Mouse (Mus musculus) midbrain, embryonic 10.5 days (tissue): ENCODE results near the gene C2cd2. TPM values are rescaled to one million over a fixed set of nuclear protein-coding genes. Genes with fewer than 3 reads are reported as not detected.
A peak's percentile ranks its signal among the peaks of the same experiment; 100 is the strongest.

Experiments
- DNase-seq: peaks from one replicate; pipeline ENCODE4 v3.0.0-alpha.2; 2017; ENCODE audit warnings: low spot score
- H3K27ac ChIP-seq: fragments of 300-500 bp; sonication (generic); replicated peaks from 2 replicates; pipeline ENCODE4 v1.5.1; 2016; ENCODE audit warnings: mild to moderate bottlenecking
- H3K27me3 ChIP-seq: fragments of 300-500 bp; sonication (generic); 2 replicates; pipeline ENCODE4 v1.6.1; 2016; ENCODE audit warnings: low read depth, mild to moderate bottlenecking; ENCODE audit not compliant: poor library complexity, severe bottlenecking
- H3K36me3 ChIP-seq: fragments of 300-500 bp; sonication (generic); 2 replicates; pipeline ENCODE4 v1.6.1; 2016; ENCODE audit warnings: mild to moderate bottlenecking, moderate library complexity
- H3K4me1 ChIP-seq: fragments of 300-500 bp; sonication (generic); 2 replicates; pipeline ENCODE4 v1.6.1; 2016
- H3K4me3 ChIP-seq: fragments of 300-500 bp; sonication (generic); 2 replicates; pipeline ENCODE4 v1.5.1; 2016; ENCODE audit warnings: mild to moderate bottlenecking, moderate library complexity
- H3K9me3 ChIP-seq: fragments of 300-500 bp; sonication (generic); replicated peaks from 2 replicates; pipeline ENCODE4 v1.6.1; 2016; ENCODE audit warnings: mild to moderate bottlenecking
- WGBS: fragments of 180-500 bp; shearing (Covaris S2); methylation state at CpG from one replicate; pipeline ENCODE4 v1.1.7; 2016; 5-methylcytosine and 5-hydroxymethylcytosine counted together
- polyA plus RNA-seq: library from polyadenylated mRNA; unstranded; fragments of >200 nt; fragmentation: Nextera tagmentation; extraction: Ambion mirVana; gene quantifications from 2 replicates; pipeline ENCODE4 v1.2.1, GENCODE M21; 2016

The C2cd2 gene
- polyA plus RNA-seq, 1 experiment from 2014 or later = 15.8 TPM

DNA sequence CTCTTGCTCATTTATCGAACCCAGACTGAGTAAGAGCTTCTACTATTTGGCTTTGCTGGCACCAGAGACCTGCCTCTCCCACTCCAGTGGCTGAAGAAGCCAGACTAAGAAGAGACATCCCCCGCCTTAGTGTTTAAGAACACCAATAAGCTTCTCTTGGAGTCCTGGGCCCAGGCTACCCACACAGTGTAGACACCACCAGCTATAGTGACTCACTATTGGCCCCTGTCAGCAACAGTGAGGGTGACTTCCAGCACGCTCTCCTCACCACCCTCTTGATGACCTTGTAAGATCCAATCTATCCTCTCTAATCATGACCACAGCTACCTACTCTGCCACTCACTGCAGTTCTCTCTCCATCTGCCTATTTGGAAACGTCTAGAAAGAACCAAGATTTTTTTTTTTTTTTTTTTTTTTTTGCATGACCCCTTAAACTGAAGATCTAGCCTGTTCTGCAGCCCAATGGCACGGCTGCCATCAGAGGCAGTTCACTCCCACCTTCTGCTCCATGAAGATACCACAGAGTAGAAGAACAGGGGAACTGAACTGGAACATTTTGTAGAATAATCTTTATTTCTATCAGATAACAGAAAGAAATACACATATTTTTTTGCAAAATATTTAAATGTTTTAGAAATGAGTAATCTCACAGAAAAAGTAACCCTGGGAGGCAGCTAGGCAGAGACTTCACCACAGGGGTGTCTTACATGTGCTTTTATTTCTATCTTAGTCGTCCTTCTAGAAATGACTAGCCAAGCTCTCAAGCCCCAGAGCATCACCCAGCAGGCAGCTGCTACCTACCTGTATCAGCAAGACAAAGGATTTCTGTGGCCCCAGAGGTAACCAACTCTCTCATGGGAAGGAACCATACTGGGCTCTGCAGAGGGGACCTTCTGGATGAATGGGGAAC is 93.0 kb downstream of the C2cd2 start:
- WGBS = 80% methylated on average over 6 of the region's 6 CpGs
- Histone ChIP-seq H3K4me3 (no peak overlapping the region), H3K27ac (no peak overlapping the region), H3K36me3 (peaks cover 33% of the 10 kb centered on the region), H3K9me3 (no peaks in the 10 kb centered on the region), H3K4me1 (no peaks in the 10 kb centered on the region), H3K27me3 (no peaks in the 10 kb centered on the region)
- no peak for DNase-seq

DNA sequence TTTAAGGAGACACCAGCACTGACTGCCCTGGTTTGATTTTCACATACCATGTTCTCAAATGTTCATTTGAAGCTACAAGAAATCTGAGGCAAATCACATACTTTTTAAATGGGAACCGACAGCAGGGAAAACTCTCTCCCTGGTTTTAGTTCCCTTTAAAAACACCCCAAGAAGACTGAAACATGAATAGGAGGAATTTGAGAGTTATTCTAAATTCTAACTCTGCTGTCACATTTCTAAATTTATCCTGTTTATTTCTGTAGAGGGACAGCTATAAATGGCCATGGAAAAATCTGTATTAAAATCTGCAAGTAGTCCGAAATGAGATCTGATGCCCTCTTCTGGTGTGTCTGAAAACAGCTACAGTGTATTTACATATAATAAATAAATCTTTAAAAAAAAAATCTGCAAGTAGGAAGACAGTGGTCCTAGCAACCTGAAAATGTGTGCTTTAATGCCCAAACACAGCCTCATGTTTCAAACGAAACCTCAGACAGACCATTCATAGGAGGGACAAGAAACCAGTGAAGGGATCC is 98.4 kb downstream of the C2cd2 start:
- Histone ChIP-seq H3K27me3 (no peaks in the 10 kb centered on the region), H3K4me1 (no peaks in the 10 kb centered on the region), H3K27ac (no peak overlapping the region), H3K36me3 (peaks cover 21% of the 10 kb centered on the region), H3K9me3 (no peaks in the 10 kb centered on the region), H3K4me3 (no peak overlapping the region)
- 92% methylated on average over 3 of the region's 3 CpGs for WGBS
- no peak for DNase-seq

DNA sequence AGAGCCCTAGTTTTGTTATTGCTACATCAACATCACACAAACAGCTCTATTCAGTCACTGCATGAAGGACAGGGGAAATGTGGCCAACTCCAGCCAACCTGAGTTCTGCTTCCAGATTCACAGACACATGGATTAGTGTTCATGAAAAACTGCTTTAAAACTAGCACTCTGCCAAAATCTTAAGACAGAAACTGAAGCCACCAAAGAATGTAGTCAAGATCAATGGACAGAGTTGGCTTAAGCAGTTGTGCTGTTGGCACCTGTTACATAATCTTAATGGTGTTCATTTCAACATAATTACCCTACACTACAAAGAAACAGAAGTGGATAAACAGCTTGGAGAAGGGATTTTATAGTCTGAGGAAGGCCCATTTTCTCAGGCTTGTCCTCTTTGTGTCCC is 106.3 kb downstream of the C2cd2 start:
- H3K27ac ChIP-seq = no peak overlapping the region
- H3K27me3 ChIP-seq = no peaks in the 10 kb centered on the region
- no peak for DNase-seq
- peaks cover 7% of the 10 kb centered on the region for H3K4me1 ChIP-seq
- H3K9me3 ChIP-seq = no peaks in the 10 kb centered on the region
- H3K4me3 ChIP-seq = no peak overlapping the region
- H3K36me3 ChIP-seq = peaks cover 3% of the 10 kb centered on the region; the same call in 1 of the 2 replicates

DNA sequence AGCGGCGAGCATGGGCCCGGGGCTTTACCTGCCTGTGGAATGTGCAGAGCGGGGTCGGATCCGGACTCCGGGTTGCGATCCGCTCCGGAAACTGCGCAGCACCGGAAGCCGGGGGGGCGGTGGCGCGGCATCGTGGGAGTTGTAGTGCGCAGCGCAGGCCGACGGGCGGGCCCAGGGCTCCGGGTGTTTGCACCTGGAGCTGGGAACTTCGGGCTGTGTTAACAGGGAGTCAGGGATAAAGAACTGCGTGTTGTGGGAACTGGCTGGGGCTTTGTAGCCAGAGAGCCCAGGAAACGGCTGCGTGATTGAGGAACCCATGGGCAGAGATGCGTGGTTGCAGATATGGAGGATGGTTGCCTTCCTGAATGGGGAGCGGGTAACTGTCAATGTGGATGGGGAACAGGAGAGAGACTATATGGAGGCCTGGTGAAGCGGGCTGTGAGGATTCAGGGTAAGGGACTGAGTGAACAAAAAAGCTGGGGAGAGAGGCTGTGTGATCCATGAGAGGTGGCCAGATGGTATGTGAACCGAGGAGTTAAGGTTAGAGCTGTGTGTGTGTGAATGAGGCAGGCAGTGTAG is 110.6 kb downstream of the C2cd2 start, which contains the start of gene Prdm15:
Gene Prdm15, minus strand, starts transcription at position 110 of the 579 bp plus-strand sequence.
- Histone ChIP-seq H3K36me3 (peaks cover 20% of the 10 kb centered on the region), H3K27ac (peak within 1 kb of the TSS; percentile 99), H3K4me3 (peak within 1 kb of the TSS; percentile 87), H3K27me3 (no peaks in the 10 kb centered on the region), H3K9me3 (no peaks in the 10 kb centered on the region), H3K4me1 (peaks cover 27% of the 10 kb centered on the region)
- under 1% methylated on average over 31 of the region's 31 CpGs for WGBS
- peak; percentile 91 for DNase-seq

DNA sequence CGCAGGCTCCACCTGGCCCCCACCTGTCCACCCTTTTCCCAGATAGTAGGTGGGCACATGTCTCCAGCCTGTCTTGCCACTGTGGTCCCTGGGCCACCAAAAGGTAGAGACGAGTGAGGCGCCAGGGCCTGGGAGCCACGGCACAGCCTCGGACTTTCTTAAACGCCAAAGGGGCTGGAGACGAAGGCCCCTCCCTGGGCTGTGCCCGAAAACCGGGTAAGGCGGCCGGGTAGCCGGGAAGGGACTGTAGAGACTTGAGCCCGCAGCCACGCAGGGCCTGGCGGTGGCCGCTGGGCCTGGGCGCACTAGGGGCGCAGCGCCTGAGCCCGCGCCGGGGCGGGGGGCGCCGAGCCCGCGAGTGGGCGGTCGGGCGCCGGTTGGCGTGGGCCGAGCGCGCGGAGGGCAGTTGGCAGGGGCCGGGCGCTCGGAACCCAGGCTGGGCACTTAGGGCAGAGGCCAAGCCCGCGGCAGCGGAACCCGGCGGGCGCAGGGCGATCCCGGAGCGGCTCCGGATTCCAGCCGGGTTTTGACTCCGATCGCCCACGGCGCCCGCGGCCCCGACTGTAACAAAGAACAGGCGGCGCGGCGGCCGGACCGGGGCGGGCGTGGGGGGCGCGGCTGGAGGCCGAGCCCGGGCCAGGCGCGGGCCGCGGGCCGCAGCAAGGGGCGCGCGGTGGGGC is 111.2 kb downstream of the C2cd2 start:
- under 1% methylated on average over 77 of the region's 77 CpGs for WGBS

DNA sequence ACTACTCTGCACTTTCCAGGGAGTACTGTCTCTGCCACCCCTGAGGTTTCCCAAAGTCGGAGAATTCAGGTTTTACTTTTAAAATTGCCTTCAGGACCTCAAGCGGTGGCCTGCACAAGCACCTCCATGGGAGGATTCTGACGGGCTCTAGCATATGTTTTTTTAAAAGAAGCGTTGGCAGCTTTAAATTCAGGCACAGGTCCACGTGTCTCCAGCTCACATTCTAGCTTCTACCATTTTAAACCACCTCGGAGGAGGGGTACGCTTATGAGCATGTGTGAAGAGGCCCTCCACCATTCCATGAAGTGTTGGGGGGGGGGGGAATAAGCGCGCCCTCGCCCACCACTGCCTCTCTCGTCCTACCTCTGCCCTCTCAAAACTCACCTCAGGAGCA is 111.7 kb downstream of the C2cd2 start:
- DNase-seq = no peak
- Histone ChIP-seq H3K27ac (peak overlapping the region; percentile 99), H3K9me3 (no peaks in the 10 kb centered on the region), H3K36me3 (peaks cover 31% of the 10 kb centered on the region), H3K27me3 (no peaks in the 10 kb centered on the region), H3K4me1 (peaks cover 27% of the 10 kb centered on the region), H3K4me3 (peak overlapping the region; percentile 87)
- 1% methylated on average over 11 of the region's 11 CpGs for WGBS

More for the DNA sequence above, 111.2 kb downstream of the C2cd2 start:
- peaks cover 27% of the 10 kb centered on the region for H3K4me1 ChIP-seq
- H3K9me3 ChIP-seq = no peaks in the 10 kb centered on the region
- DNase-seq = peak; percentile 91
- peaks cover 26% of the 10 kb centered on the region for H3K36me3 ChIP-seq
- peak overlapping the region; percentile 87 for H3K4me3 ChIP-seq
- peak overlapping the region; percentile 99 for H3K27ac ChIP-seq
- no peaks in the 10 kb centered on the region for H3K27me3 ChIP-seq

DNA sequence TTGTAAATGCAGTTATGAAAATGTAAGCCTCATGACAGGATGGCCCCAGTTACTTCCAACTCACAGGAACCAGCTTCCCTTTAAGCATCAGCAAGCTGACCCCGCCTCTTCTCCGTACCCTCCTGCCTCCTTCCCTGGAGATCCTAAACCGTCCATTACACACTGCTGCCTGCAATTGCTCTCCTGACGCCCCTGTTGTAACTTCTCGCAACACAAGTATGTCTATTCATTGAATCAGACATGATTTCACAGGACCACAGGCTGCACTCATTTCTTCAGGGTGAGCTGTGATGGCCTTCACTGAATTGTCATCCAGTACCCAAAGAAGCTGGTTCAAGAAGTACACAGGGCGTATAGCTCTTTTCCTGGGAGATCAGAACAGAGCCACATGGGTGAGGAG is 113.6 kb downstream of the C2cd2 start:
- Histone ChIP-seq H3K9me3 (no peaks in the 10 kb centered on the region), H3K36me3 (peaks cover 36% of the 10 kb centered on the region), H3K4me1 (peaks cover 27% of the 10 kb centered on the region), H3K27me3 (no peaks in the 10 kb centered on the region), H3K27ac (no peak overlapping the region), H3K4me3 (no peak overlapping the region)
- no peak for DNase-seq
- 89% methylated on average over 6 of the region's 6 CpGs for WGBS

DNA sequence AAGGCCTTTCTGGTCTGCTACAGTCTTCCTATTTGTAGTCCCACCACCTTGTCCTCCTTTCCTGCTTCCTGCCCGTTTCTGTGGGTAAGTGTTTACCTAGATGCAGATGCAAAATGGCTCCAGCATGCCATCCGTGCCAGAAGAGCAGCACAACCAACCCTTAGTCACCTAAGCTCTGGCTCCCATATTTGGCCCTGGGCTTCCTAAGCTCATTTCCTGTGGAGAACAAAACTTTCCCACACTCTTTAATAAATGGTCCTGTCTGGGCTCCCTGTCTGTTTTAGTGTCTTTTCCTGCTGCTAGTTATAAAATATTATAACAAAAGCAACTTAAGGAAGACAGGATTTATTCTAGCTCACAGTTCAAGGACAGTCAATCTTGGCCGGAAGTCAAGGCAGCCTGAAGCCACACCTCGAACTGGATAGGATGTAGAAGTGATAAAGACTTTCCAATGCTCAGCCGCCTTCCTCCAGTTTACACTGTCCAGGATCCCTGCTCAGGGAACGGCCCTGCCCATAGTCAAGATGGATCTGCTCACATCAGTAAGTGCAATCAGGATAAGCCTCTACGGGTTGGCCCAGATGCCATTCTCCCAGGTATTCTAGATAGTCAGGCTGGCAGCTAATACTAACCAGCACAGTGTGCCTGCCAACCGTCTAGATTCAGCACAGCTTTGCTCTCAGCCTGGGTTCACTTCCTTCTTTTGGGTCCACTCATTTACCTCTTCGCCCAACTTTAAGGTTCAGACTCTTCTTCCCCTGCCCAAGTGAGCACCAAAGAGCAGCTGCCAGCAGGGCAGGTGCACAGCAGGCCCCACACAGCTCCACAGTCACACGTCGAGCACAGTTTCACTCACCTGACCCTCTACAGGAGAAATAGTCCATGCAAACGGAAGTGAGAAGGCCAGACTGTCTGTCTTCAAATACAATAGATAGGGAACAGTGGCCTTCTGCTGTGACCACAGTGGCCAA is 117.1 kb downstream of the C2cd2 start:
- DNase-seq = no peak
- Histone ChIP-seq H3K9me3 (no peaks in the 10 kb centered on the region), H3K27me3 (no peaks in the 10 kb centered on the region), H3K4me3 (no peak overlapping the region), H3K36me3 (peaks cover 57% of the 10 kb centered on the region), H3K27ac (no peak overlapping the region), H3K4me1 (peaks cover 15% of the 10 kb centered on the region)
- WGBS = 92% methylated on average over 12 of the region's 12 CpGs

DNA sequence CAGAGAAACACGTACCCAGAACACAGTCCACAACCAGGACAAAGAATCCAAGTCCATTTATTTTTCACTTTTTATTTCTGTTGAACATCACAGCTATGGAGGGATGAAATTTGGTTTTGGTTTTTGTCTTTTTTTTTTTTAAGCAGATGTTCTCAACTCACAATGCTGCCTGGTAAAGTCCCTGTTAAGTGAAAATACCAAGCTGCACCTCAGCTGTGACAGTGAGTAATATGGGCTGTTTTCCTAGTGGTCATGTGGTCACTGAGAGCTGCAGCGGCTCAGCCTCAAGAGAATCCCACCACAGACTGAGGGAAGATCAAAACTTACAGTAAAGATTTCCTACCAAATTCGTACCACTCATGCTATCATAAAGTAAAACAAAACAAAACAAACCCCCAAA is 130.2 kb downstream of the C2cd2 start:
- Histone ChIP-seq H3K27ac (no peak overlapping the region), H3K36me3 (peaks cover 99% of the 10 kb centered on the region), H3K4me3 (no peak overlapping the region), H3K9me3 (no peaks in the 10 kb centered on the region), H3K27me3 (no peaks in the 10 kb centered on the region), H3K4me1 (no peaks in the 10 kb centered on the region)
- WGBS = 92% methylated on average over 3 of the region's 3 CpGs
- no peak for DNase-seq

DNA sequence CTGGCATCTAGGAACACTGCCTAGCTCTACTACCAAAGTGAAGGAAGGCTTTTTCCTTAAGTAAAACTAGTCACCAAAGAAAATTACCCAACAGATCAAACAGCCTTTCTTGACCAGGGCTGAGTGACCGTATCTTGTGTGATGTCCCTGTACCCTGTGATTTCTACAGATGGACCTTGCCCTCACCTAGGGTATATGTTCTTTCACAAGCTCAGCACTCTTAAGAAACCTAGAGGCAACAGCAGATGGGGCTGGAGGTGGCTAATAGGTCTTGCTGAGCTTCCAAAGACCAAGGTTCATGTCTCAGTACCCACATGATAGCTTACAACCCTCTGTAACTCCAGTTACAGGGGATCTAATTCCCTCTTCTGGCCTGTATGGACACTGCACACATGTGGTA is 134.2 kb downstream of the C2cd2 start:
- Histone ChIP-seq H3K27me3 (no peaks in the 10 kb centered on the region), H3K27ac (no peak overlapping the region), H3K36me3 (peaks cover 79% of the 10 kb centered on the region), H3K4me1 (no peaks in the 10 kb centered on the region), H3K4me3 (no peak overlapping the region), H3K9me3 (no peaks in the 10 kb centered on the region)
- DNase-seq = no peak
- WGBS = 98% methylated on average over 1 of the region's 1 CpGs

DNA sequence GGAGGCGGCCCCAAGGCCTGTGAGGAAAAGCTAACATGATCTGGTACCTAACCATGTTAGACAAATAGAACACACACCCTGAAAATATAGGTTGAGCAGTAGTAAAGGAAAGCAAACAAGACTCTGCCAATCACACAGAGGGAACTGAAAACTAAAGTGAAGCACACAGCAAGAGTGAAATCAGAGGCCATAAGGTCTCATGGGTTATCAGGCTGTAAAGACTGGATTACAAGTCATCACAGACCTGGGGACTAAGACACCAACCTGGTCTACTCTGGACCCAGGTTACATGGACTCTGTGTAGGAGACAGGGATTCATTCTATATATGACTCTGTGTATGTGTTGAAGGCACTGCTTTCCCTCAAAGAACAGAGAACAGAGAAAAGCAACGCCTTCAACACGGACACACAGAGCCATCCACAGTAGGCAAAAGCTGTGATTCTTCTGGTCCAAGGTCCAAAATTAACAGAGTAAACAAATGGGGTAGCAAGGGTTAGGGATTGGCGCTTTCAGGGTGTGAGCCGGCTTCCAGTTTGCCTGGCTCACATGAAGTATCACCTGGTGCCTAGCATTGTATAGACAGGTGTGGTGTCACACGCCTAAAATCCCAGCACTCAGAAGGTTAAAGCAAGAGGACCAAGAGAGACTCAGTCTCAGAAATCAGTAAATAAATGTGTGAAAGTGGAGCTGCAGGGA is 138.9 kb downstream of the C2cd2 start:
- no peak overlapping the region for H3K4me3 ChIP-seq
- H3K36me3 ChIP-seq = peaks cover 78% of the 10 kb centered on the region
- H3K4me1 ChIP-seq = no peaks in the 10 kb centered on the region
- H3K27ac ChIP-seq = no peak overlapping the region
- WGBS = 93% methylated on average over 6 of the region's 6 CpGs
- H3K9me3 ChIP-seq = no peaks in the 10 kb centered on the region
- no peak for DNase-seq
- H3K27me3 ChIP-seq = no peaks in the 10 kb centered on the region
